Mouse (Mus musculus) hindbrain, embryonic 16.5 days (tissue): ENCODE results near the gene Gm42420. TPM values are rescaled to one million over a fixed set of nuclear protein-coding genes. Genes with fewer than 3 reads are reported as not detected.

Experiments used
- polyA plus RNA-seq: library from polyadenylated mRNA; unstranded; fragments of >200 nt; fragmentation: Nextera tagmentation; extraction: Ambion mirVana; gene quantifications from 2 replicates; pipeline ENCODE4 v1.2.1, GENCODE M21; 2015

The Gm42420 gene
- polyA plus RNA-seq, 1 experiment from 2014 or later: 1.9 TPM

Other genes with a start within 250 kb of the Gm42420 start
- gene Slc37a3, start 208.1 kb upstream of the Gm42420 start, polyA plus RNA-seq: 57.9 and 60.1 TPM in 2 replicates
- 0.13 and 0.35 TPM in 2 replicates for gene Rab19, start 204.6 kb upstream of the Gm42420 start, polyA plus RNA-seq
- 237 and 243 TPM in 2 replicates for gene Mkrn1, start 165.3 kb upstream of the Gm42420 start, polyA plus RNA-seq
- 12.8 and 17.6 TPM in 2 replicates for gene Dennd2a, start 27.9 kb upstream of the Gm42420 start, polyA plus RNA-seq
- gene Adck2, start 11.9 kb upstream of the Gm42420 start, polyA plus RNA-seq: 42.6 and 47.9 TPM in 2 replicates
- 482 and 563 TPM in 2 replicates for gene Ndufb2, start 6.8 kb downstream of the Gm42420 start, polyA plus RNA-seq
- 20.7 and 23.9 TPM in 2 replicates for gene Braf, start 139.7 kb downstream of the Gm42420 start, polyA plus RNA-seq
- gene Mrps33, start 225.2 kb downstream of the Gm42420 start, polyA plus RNA-seq: 156 and 166 TPM in 2 replicates